Mouse (Mus musculus) CH12.LX (cell line): ENCODE measurements around the gene Il6ra. TPM values are rescaled to one million over a fixed set of nuclear protein-coding genes. Genes with fewer than 3 reads are reported as not detected.

ENCODE experiments used
- DNase-seq: peaks from one replicate; pipeline ENCODE4 v3.0.0-alpha.2; 2013; ENCODE audit errors: extremely low read depth
- H3K27ac ChIP-seq: 2 replicates; pipeline ENCODE4 v1.5.1; 2012; ENCODE audit warnings: low read depth, mild to moderate bottlenecking, control low read depth, moderate library complexity; ENCODE audit not compliant: insufficient read depth
- H3K27me3 ChIP-seq: replicated peaks from 2 replicates; pipeline ENCODE3; 2012; ENCODE audit warnings: inconsistent platforms
- H3K36me3 ChIP-seq, 2 experiments: replicated peaks in 1 of 2; 2 replicates each; pipeline versions ENCODE3 to v1.6.1; 2012; ENCODE audit warnings: inconsistent platforms in 1 of 2, low read length in 1 of 2, mild to moderate bottlenecking in 1 of 2, mixed read lengths in 1 of 2, moderate library complexity in 1 of 2; ENCODE audit not compliant: control insufficient read depth in 1 of 2, insufficient read depth in 1 of 2
- H3K4me1 ChIP-seq, 2 experiments: 2 replicates each; pipeline ENCODE4 v1.6.1; 2012; ENCODE audit warnings: inconsistent platforms in 1 of 2, moderate library complexity in 1 of 2; ENCODE audit not compliant: insufficient read depth in 2 of 2, control insufficient read depth in 1 of 2
- H3K4me2 ChIP-seq: 2 replicates; pipeline ENCODE4 v1.6.1; 2012; ENCODE audit warnings: low read depth, mild to moderate bottlenecking, control low read depth; ENCODE audit not compliant: poor library complexity, insufficient read depth, severe bottlenecking
- H3K4me3 ChIP-seq, 3 experiments: fragments of 150-350 bp in 1 of 3; sonication (generic) in 1 of 3; replicated peaks in 1 of 3; 2 replicates each; pipeline versions ENCODE3 to v1.5.1; 2011 to 2012; ENCODE audit warnings: low read depth in 2 of 3, low read length in 2 of 3, mild to moderate bottlenecking in 2 of 3, moderate library complexity in 2 of 3, control low read depth in 1 of 3, improper control_type of control experiment in 1 of 3, inconsistent platforms in 1 of 3, mixed read lengths in 1 of 3; ENCODE audit not compliant: poor library complexity in 1 of 3
- H3K79me2 ChIP-seq: replicated peaks from 2 replicates; pipeline ENCODE4 v1.6.1; 2012; ENCODE audit warnings: mild to moderate bottlenecking, moderate library complexity; ENCODE audit not compliant: control insufficient read depth, poor library complexity, insufficient read depth, severe bottlenecking; ENCODE audit errors: extremely low read depth
- H3K9ac ChIP-seq: 2 replicates; pipeline ENCODE4 v1.6.1; 2012; ENCODE audit warnings: low read depth, mild to moderate bottlenecking, control low read depth, moderate library complexity; ENCODE audit not compliant: insufficient read depth
- H3K9me3 ChIP-seq: replicated peaks from 2 replicates; pipeline ENCODE3; 2012; ENCODE audit warnings: low read length, inconsistent platforms, mixed read lengths
- BHLHE40 ChIP-seq: IDR thresholded peaks from 2 replicates; pipeline ENCODE4 v1.6.1; 2011; ENCODE audit warnings: mild to moderate bottlenecking, low read depth, low read length, improper control_type of control experiment
- CHD1 ChIP-seq: IDR thresholded peaks from 2 replicates; pipeline ENCODE4 v1.6.1; 2012; ENCODE audit warnings: low read depth, low read length, improper control_type of control experiment, inconsistent platforms
- CTCF ChIP-seq, 2 experiments: IDR thresholded peaks in 1 of 2; conservative IDR thresholded peaks in 1 of 2; 2 replicates each; pipeline ENCODE4 v1.5.1; 2011 to 2012; ENCODE audit warnings: low read depth in 2 of 2, low read length in 2 of 2, improper control_type of control experiment in 1 of 2, inconsistent platforms in 1 of 2, mild to moderate bottlenecking in 1 of 2, moderate library complexity in 1 of 2
- E2F4 ChIP-seq: IDR thresholded peaks from 2 replicates; pipeline ENCODE4 v1.6.1; 2011; ENCODE audit warnings: low read depth, low read length, improper control_type of control experiment; ENCODE audit not compliant: insufficient replicate concordance
- ELF1 ChIP-seq: IDR thresholded peaks from 2 replicates; pipeline ENCODE4 v1.6.1; 2014; ENCODE audit warnings: low read depth, mild to moderate bottlenecking, inconsistent platforms, low read length, improper control_type of control experiment
- EP300 ChIP-seq: IDR thresholded peaks from 2 replicates; pipeline ENCODE4 v1.6.1; 2011; ENCODE audit warnings: low read length, improper control_type of control experiment
- GABPA ChIP-seq: IDR thresholded peaks from 2 replicates; pipeline ENCODE4 v1.6.1; 2012; ENCODE audit warnings: low read depth, low read length, improper control_type of control experiment, inconsistent platforms; ENCODE audit not compliant: insufficient replicate concordance
- IRF4 ChIP-seq: IDR thresholded peaks from 2 replicates; pipeline ENCODE4 v1.6.1; 2014; ENCODE audit warnings: low read depth, mild to moderate bottlenecking, inconsistent platforms, low read length, improper control_type of control experiment
- JUN ChIP-seq: IDR thresholded peaks from 2 replicates; pipeline ENCODE4 v1.6.1; 2011; ENCODE audit warnings: low read depth, mild to moderate bottlenecking, low read length, improper control_type of control experiment, moderate library complexity; ENCODE audit not compliant: insufficient read depth
- KAT2A ChIP-seq: IDR thresholded peaks from 2 replicates; pipeline ENCODE4 v1.6.1; 2012; ENCODE audit warnings: low read length, improper control_type of control experiment, inconsistent platforms; ENCODE audit not compliant: insufficient replicate concordance
- MAFK ChIP-seq: IDR thresholded peaks from 2 replicates; pipeline ENCODE4 v1.6.1; 2011; ENCODE audit warnings: low read length, improper control_type of control experiment; ENCODE audit not compliant: insufficient replicate concordance
- MAX ChIP-seq: IDR thresholded peaks from 2 replicates; pipeline ENCODE4 v1.6.1; 2011; ENCODE audit warnings: low read length, improper control_type of control experiment
- MXI1 ChIP-seq: IDR thresholded peaks from 2 replicates; pipeline ENCODE4 v1.6.1; 2011; ENCODE audit warnings: mild to moderate bottlenecking, low read depth, low read length, improper control_type of control experiment
- MYC ChIP-seq: IDR thresholded peaks from 2 replicates; pipeline ENCODE4 v1.6.1; 2011; ENCODE audit warnings: low read depth, mild to moderate bottlenecking, improper control_type of control experiment, low read length
- POLR2A ChIP-seq: IDR thresholded peaks from 2 replicates; pipeline ENCODE4 v1.6.1; 2011; ENCODE audit warnings: low read depth, mild to moderate bottlenecking, improper control_type of control experiment, low read length
- POLR2AphosphoS2 ChIP-seq: IDR thresholded peaks from 2 replicates; pipeline ENCODE4 v1.6.1; 2011; ENCODE audit warnings: low read depth, low read length, improper control_type of control experiment
- RAD21 ChIP-seq: IDR thresholded peaks from 2 replicates; pipeline ENCODE4 v1.6.1; 2011; ENCODE audit warnings: low read depth, mild to moderate bottlenecking, low read length, improper control_type of control experiment, moderate library complexity
- RCOR1 ChIP-seq: conservative IDR thresholded peaks from 2 replicates; pipeline ENCODE4 v1.6.1; 2012; ENCODE audit warnings: low read depth, mild to moderate bottlenecking, inconsistent platforms, low read length, improper control_type of control experiment
- SMC3 ChIP-seq: IDR thresholded peaks from 2 replicates; pipeline ENCODE4 v1.6.1; 2011; ENCODE audit warnings: low read depth, low read length, improper control_type of control experiment
- TCF12 ChIP-seq: IDR thresholded peaks from 2 replicates; pipeline ENCODE4 v1.6.1; 2014; ENCODE audit warnings: low read depth, mild to moderate bottlenecking, inconsistent platforms, low read length, improper control_type of control experiment
- UBTF ChIP-seq: IDR thresholded peaks from 2 replicates; pipeline ENCODE4 v1.6.1; 2012; ENCODE audit warnings: low read depth, mild to moderate bottlenecking, inconsistent platforms, low read length, improper control_type of control experiment, moderate library complexity
- USF2 ChIP-seq: conservative IDR thresholded peaks from 2 replicates; pipeline ENCODE4 v1.6.1; 2011; ENCODE audit warnings: low read depth, low read length, improper control_type of control experiment
- ZC3H11A ChIP-seq: IDR thresholded peaks from 2 replicates; pipeline ENCODE4 v1.6.1; 2012; ENCODE audit warnings: low read depth, mild to moderate bottlenecking, inconsistent platforms, low read length, improper control_type of control experiment
- ZMIZ1 ChIP-seq: IDR thresholded peaks from 2 replicates; pipeline ENCODE4 v1.6.1; 2012; ENCODE audit warnings: low read depth, mild to moderate bottlenecking, inconsistent platforms, low read length, improper control_type of control experiment
- ZNF384 ChIP-seq: IDR thresholded peaks from 2 replicates; pipeline ENCODE4 v1.6.1; 2012; ENCODE audit warnings: low read depth, low read length, improper control_type of control experiment, inconsistent platforms
- dilution Hi-C: fragments of 300-500 bp; cut with MboI; formaldehyde crosslinking; loops from 2 replicates; pipeline ENCODE4 v1.14.3; 2020; ENCODE audit warnings: low sequenced_read_pairs; ENCODE audit not compliant: extremely low pct_unique_long_range_greater_than_20kb, extremely low pct_ligation_motif_present
- in situ Hi-C: fragments of 300-500 bp; cut with MboI; formaldehyde crosslinking; loops from 3 replicates; pipeline ENCODE4 v1.14.3; 2019; ENCODE audit warnings: low sequenced_read_pairs, low pct_ligation_motif_present, low pct_unique_long_range_greater_than_20kb, mixed read lengths
- polyA plus RNA-seq: library from polyadenylated mRNA; unstranded; fragments of >175 nt; gene quantifications from 2 replicates; pipeline ENCODE4 v1.2.1, GENCODE M21; 2012; ENCODE audit warnings: low read depth; ENCODE audit not compliant: insufficient read length
- total RNA-seq, 2 experiments: library from RNA; depleted of rRNA; stranded (reverse); fragments of 300-350 nt in 1 of 2; fragments of >200 nt in 1 of 2; gene quantifications; 2 replicates each; pipeline ENCODE4 v1.2.3; 2012 to 2014

Il6ra gene
- total and polyA plus RNA-seq, 3 experiments, result 1.4 to 4.8 (median 1.6) TPM

GRCm38 (mm10) chr3:89859936-89860335 is 53.1 kb downstream of the Il6ra start:
- in situ Hi-C loops, result no loop called here
- dilution Hi-C loops, result no loop called here

GRCm38 (mm10) chr3:89858888-89859287 is 54.1 kb downstream of the Il6ra start:
- Histone ChIP-seq H3K4me1 (peaks cover 18 to 48% of the 10 kb centered on the region in 2 experiments), H3K4me3 (no peak overlapping the region), H3K36me3 (no peaks in the 10 kb centered on the region), H3K9me3 (peaks cover 6% of the 10 kb centered on the region), H3K4me2 (no peak overlapping the region), H3K79me2 (no peaks in the 10 kb centered on the region), H3K9ac (no peak overlapping the region), H3K27me3 (peaks cover 2% of the 10 kb centered on the region), H3K27ac (no peak overlapping the region)
- in situ Hi-C loops (no loop called here), dilution Hi-C loops (no loop called here)
- TF ChIP-seq ZMIZ1, result no peak
- no peak for TF ChIP-seq E2F4
- DNase-seq, result no peak

More at GRCm38 (mm10) chr3:89859936-89860335, 53.1 kb downstream of the Il6ra start:
- Histone ChIP-seq H3K4me3 (no peak overlapping the region), H3K9me3 (peaks cover 6% of the 10 kb centered on the region), H3K36me3 (no peaks in the 10 kb centered on the region), H3K4me1 (peaks cover 18 to 59% of the 10 kb centered on the region in 2 experiments), H3K4me2 (no peak overlapping the region), H3K27ac (no peak overlapping the region), H3K9ac (no peak overlapping the region), H3K27me3 (peaks cover under 1% of the 10 kb centered on the region), H3K79me2 (no peaks in the 10 kb centered on the region)
- TF ChIP-seq RAD21 (peak; percentile 42), CHD1 (no peak), IRF4 (0 out of 2 replicates have a peak, but pooled peaks have one; percentile 13), EP300 (no peak), MYC (no peak), SMC3 (peak; percentile 39), CTCF (conservative IDR thresholded peaks at IDR 0.05 in 1 of 2, IDR thresholded peaks at IDR 0.05 in 1 of 2; ENCODE audit: low read depth in 2 of 2, low read length in 2 of 2) (peak in 1 of 2 experiments; percentile 56; a peak in 2 of 4 replicates), ELF1 (no peak), ZC3H11A (no peak)
- DNase-seq, result no peak

- no peak overlapping the region for H3K4me3 ChIP-seq
- H3K9me3 ChIP-seq, result peaks cover 6% of the 10 kb centered on the region
- in situ Hi-C loops (no loop called here), dilution Hi-C loops (no loop called here)
- peaks cover 18 to 42% of the 10 kb centered on the region in 2 experiments for H3K4me1 ChIP-seq
- DNase-seq, result peak; percentile 61
- H3K36me3 ChIP-seq, result no peaks in the 10 kb centered on the region
- no peak overlapping the region for H3K27ac ChIP-seq
- no peak overlapping the region for H3K4me2 ChIP-seq
- H3K27me3 ChIP-seq, result peaks cover 2% of the 10 kb centered on the region
- no peaks in the 10 kb centered on the region for H3K79me2 ChIP-seq
- no peak overlapping the region for H3K9ac ChIP-seq
- no peak for TF ChIP-seq TCF12
- TF ChIP-seq JUN, result no peak
- no peak for TF ChIP-seq ZMIZ1
- 0 out of 2 replicates have a peak, but pooled peaks have one; percentile 30 for TF ChIP-seq RCOR1
- no peak for TF ChIP-seq MXI1
- TF ChIP-seq ZC3H11A, result peak; percentile 78
- no peak for TF ChIP-seq EP300
- TF ChIP-seq GABPA, result no peak
- no peak for TF ChIP-seq KAT2A
- 0 out of 2 replicates have a peak, but pooled peaks have one; percentile 33 for TF ChIP-seq E2F4
- peak; percentile 90 for TF ChIP-seq SMC3
- no peak for TF ChIP-seq BHLHE40
- TF ChIP-seq CHD1, result no peak
- TF ChIP-seq UBTF, result no peak
- TF ChIP-seq POLR2AphosphoS2, result no peak
- TF ChIP-seq USF2, result no peak
- TF ChIP-seq POLR2A, result no peak
- TF ChIP-seq MAFK, result peak; percentile 85
- no peak for TF ChIP-seq ZNF384
- TF ChIP-seq IRF4, result no peak
- TF ChIP-seq ELF1, result no peak
- no peak for TF ChIP-seq MAX
These were observed 54.9 kb downstream of the Il6ra start for GRCm38 (mm10) chr3:89858123-89858522.
